ENCODE assay signal across 11 mouse cellular contexts in the genomic region with DNA sequence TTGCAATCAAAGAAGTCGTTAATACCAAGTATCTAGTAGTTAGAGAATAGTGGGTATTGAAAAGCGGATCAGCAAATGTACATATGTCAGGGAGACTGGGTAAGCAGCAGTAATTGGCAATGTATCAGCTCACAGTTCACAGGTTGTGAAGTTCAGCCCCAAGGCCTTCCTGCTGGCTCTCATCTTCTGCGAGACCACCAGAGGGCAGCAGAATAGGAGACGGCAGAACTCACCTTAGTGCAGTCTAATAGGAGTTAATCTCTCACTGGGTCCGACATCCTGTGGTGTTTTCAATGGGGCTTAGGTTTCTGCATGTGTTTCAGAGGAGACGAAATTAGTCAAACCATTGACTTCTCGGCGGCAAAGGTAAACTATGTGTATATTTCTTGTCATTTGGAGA. TPM values are rescaled to one million over a fixed set of nuclear protein-coding genes. Genes with fewer than 3 reads are reported as not detected.
DNase-seq lines count a peak whose midpoint lies in the region; ATAC-seq and TF ChIP-seq lines count a peak whose summit lies in the region.
"Had no signal": no experiment of that assay in that cellular context is flagged by ENCODE, and none has a peak within 500 bp of the region (broad histone marks: within the 10 kb centered on the region; RNA-seq: fewer than 3 reads in every experiment).

No protein-coding gene starts in this region.

- peak; percentile 65 for TF ChIP-seq CTCF in kidney, postnatal 0 days (IDR thresholded peaks at IDR 0.05; ENCODE audit: low read depth)

- no peak overlapping the region for H3K4me2 ChIP-seq in kidney, postnatal 0 days (ENCODE audit: low read length)
- H3K4me2 ChIP-seq: heart, embryonic 13.5 days had no signal

- no peak overlapping the region for H3K9ac ChIP-seq in kidney, postnatal 0 days (ENCODE audit: low read depth, low read length)
- H3K9ac ChIP-seq: heart, embryonic 13.5 days had no signal

- WGBS in kidney, postnatal 0 days: 44% methylated on average over 8 of the region's 8 CpGs

- H3K4me3 ChIP-seq in kidney, postnatal 0 days (replicated peaks; ENCODE audit: low read depth, low read length): no peak overlapping the region
- H3K4me3 ChIP-seq: heart, embryonic 13.5 days had no signal

- H3K36me3 ChIP-seq in kidney, postnatal 0 days (ENCODE audit: insufficient read depth, low read length): no peaks in the 10 kb centered on the region
- H3K36me3 ChIP-seq: heart, embryonic 13.5 days had no signal

- no peaks in the 10 kb centered on the region for H3K27me3 ChIP-seq in kidney, postnatal 0 days (ENCODE audit: insufficient read depth, low read length)
- H3K27me3 ChIP-seq: heart, embryonic 13.5 days had no signal

- no peaks in the 10 kb centered on the region for H3K4me1 ChIP-seq in kidney, postnatal 0 days (replicated peaks; ENCODE audit: insufficient read depth, low read length)
- H3K4me1 ChIP-seq: heart, embryonic 13.5 days had no signal

- DNase-seq in kidney, postnatal 0 days (ENCODE audit: low spot score): peak; percentile 16
- DNase-seq in kidney, adult 11 months: no peak
- DNase-seq in urinary bladder, postnatal 14 days (ENCODE audit: low spot score): peak; percentile 5
- no peak for DNase-seq in urinary bladder, adult 2 months (ENCODE audit: low spot score)
- DNase-seq in embryo, embryonic 9.5 days (ENCODE audit: extremely low spot score): peak; percentile 14
- DNase-seq in T-cell, adult 2 months (ENCODE audit: low spot score): no peak
- DNase-seq in heart, adult 18-20 months: no peak
- DNase-seq: cerebellum, adult 9-11 months; lung, adult 18-20 months; right cerebral cortex, adult 18-20 months had no signal

- H3K9me3 ChIP-seq in kidney, postnatal 0 days (replicated peaks; ENCODE audit: low read length): no peaks in the 10 kb centered on the region
- H3K9me3 ChIP-seq: heart, embryonic 13.5 days had no signal

- no peak overlapping the region for H3K27ac ChIP-seq in kidney, postnatal 0 days
- H3K27ac ChIP-seq: heart, embryonic 13.5 days had no signal

- no peak for ATAC-seq in kidney, postnatal 0 days (replicated peaks; ENCODE audit: low FRiP score, low read depth)

RNA-seq across cellular contexts. Expression of a gene that starts 46.7 kb away (rescaled TPM):
- polyA plus RNA-seq in kidney, postnatal 0 days (2015; fragmentation: Nextera tagmentation; extraction: Ambion mirVana): 2.7 and 3.0 TPM in 2 replicates
- 31.1 and 35.7 TPM in 2 replicates for polyA plus RNA-seq in urinary bladder, adult 2 months (2012; rRNA removed)
- total RNA-seq in heart, adult 18-20 months (2021): 1 to 10 TPM; 5.0 to 7.4 TPM

Comparison
In these comparisons a context has a peak if more than half of its experiments do, and no peak if none do; other contexts are left out.
1. DNase-seq: peak in kidney, postnatal 0 days (single experiment), urinary bladder, postnatal 14 days (single experiment) and embryo, embryonic 9.5 days (single experiment); none in kidney, adult 11 months (single experiment), urinary bladder, adult 2 months (single experiment), T-cell, adult 2 months (single experiment) and heart, adult 18-20 months (0 of 2).